Mouse (Mus musculus) forebrain, embryonic 11.5 days (tissue): Measurements from ENCODE around the gene Prkd3. TPM values are rescaled to one million over a fixed set of nuclear protein-coding genes. Genes with fewer than 3 reads are reported as not detected.

Experiments
- ATAC-seq: fragments of 200-750 bp; cut with Nextera tagmentation; replicated peaks from 2 replicates; pipeline ENCODE4 v1.8.0; 2017; ENCODE audit warnings: moderate TSS enrichment; ENCODE audit not compliant: low FRiP score
- DNase-seq: peaks from one replicate; pipeline ENCODE4 v3.0.0-alpha.2; 2017; ENCODE audit warnings: low spot score
- H3K27ac ChIP-seq: fragments of 300-500 bp; sonication (generic); 2 replicates; pipeline ENCODE4 v1.5.1; 2014; ENCODE audit warnings: low read depth, low read length
- H3K27me3 ChIP-seq: fragments of 300-500 bp; sonication (generic); 2 replicates; pipeline ENCODE4 v1.6.1; 2014; ENCODE audit warnings: mild to moderate bottlenecking, low read length, mixed read lengths; ENCODE audit not compliant: control insufficient read depth, insufficient read depth
- H3K36me3 ChIP-seq: fragments of 300-500 bp; sonication (generic); 2 replicates; pipeline ENCODE4 v1.6.1; 2014; ENCODE audit warnings: mild to moderate bottlenecking, low read length, moderate library complexity, mixed read lengths; ENCODE audit not compliant: control insufficient read depth, insufficient read depth
- H3K4me1 ChIP-seq: fragments of 300-500 bp; sonication (generic); replicated peaks from 2 replicates; pipeline ENCODE4 v1.6.1; 2014; ENCODE audit warnings: low read length, mixed read lengths; ENCODE audit not compliant: control insufficient read depth, insufficient read depth
- H3K4me2 ChIP-seq: fragments of 300-500 bp; sonication (generic); 2 replicates; pipeline ENCODE4 v1.6.1; 2014; ENCODE audit warnings: low read depth, mild to moderate bottlenecking, low read length, moderate library complexity, mixed read lengths; ENCODE audit not compliant: severe bottlenecking
- H3K4me3 ChIP-seq: fragments of 300-500 bp; sonication (generic); 2 replicates; pipeline ENCODE4 v1.5.1; 2014; ENCODE audit warnings: low read depth, low read length
- H3K9ac ChIP-seq: fragments of 300-500 bp; sonication (generic); 2 replicates; pipeline ENCODE4 v1.6.1; 2014; ENCODE audit warnings: low read length
- H3K9me3 ChIP-seq: fragments of 300-500 bp; sonication (generic); 2 replicates; pipeline ENCODE4 v1.6.1; 2016; ENCODE audit warnings: low read length, mixed read lengths; ENCODE audit not compliant: control insufficient read depth
- WGBS: fragments of 180-500 bp; shearing (Covaris S2); extraction: QIAGEN DNeasy Blood & Tissue Kit; methylation state at CpG from one replicate; pipeline ENCODE4 v1.1.7; 2014; 5-methylcytosine and 5-hydroxymethylcytosine counted together
- polyA plus RNA-seq: library from polyadenylated mRNA; unstranded; fragments of >200 nt; fragmentation: Nextera tagmentation; extraction: Ambion mirVana; gene quantifications from 2 replicates; pipeline ENCODE4 v1.2.1, GENCODE M21; 2014

Prkd3 gene
- polyA plus RNA-seq, 1 experiment from 2014 or later: 60.5 TPM

DNA sequence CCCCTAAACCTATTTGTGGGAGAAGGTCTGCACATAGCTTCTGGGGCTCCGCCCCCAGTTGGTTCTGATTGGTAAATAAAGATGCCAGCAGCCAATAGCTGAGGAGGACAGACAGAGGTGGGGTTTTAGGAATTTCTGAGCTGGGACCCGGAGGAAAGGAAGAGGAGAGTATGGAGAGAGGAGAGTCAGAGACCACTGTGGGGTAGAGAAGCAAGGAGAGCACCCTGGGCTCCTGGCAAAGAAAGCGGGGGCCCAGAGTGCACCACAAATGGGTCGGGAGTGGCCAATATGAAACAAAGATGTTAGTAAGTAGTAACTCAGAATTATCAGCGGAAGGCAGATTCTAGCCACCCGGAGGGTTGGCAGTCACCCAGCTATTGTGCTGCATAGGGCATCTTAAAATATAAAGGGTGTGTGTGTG lies 107.7 kb downstream of the Prkd3 start:
- DNase-seq (no peak), ATAC-seq (peak; percentile 29; the same call in 1 of the 2 replicates)
- Histone ChIP-seq H3K27ac (no peak overlapping the region), H3K4me1 (no peaks in the 10 kb centered on the region; the same call in 1 of the 2 replicates), H3K9me3 (no peaks in the 10 kb centered on the region), H3K9ac (peak overlapping the region; percentile 20; the same call in 1 of the 2 replicates), H3K27me3 (no peaks in the 10 kb centered on the region), H3K4me2 (peak overlapping the region; percentile 48), H3K36me3 (no peaks in the 10 kb centered on the region), H3K4me3 (peak overlapping the region; percentile 27; the same call in 1 of the 2 replicates)
- 31% methylated on average over 6 of the region's 6 CpGs for WGBS

DNA sequence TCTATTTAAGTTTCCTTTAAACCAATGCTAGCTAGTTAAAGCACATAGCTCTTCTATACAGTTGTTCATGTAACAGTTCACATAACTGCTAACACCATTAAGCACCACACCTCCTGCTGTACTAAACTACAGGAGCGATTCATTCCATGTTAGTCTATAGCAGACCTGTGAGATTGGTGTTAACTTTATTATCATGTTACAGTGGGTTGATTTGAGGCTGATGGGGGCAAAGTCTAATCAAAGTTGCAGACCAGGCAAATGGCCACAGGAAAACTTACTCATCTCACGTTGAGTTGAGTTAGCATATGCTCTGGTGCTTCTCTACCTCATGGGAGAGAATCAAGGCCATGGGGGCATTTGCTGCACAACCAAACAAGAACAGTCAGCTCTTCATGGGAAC lies 111.2 kb downstream of the Prkd3 start:
- Histone ChIP-seq H3K27ac (no peak overlapping the region), H3K4me1 (no peaks in the 10 kb centered on the region), H3K9me3 (no peaks in the 10 kb centered on the region), H3K4me2 (no peak overlapping the region), H3K9ac (no peak overlapping the region), H3K36me3 (no peaks in the 10 kb centered on the region), H3K4me3 (no peak overlapping the region), H3K27me3 (no peaks in the 10 kb centered on the region)
- ATAC-seq (no peak), DNase-seq (no peak)
- 83% methylated on average over 2 of the region's 2 CpGs for WGBS

DNA sequence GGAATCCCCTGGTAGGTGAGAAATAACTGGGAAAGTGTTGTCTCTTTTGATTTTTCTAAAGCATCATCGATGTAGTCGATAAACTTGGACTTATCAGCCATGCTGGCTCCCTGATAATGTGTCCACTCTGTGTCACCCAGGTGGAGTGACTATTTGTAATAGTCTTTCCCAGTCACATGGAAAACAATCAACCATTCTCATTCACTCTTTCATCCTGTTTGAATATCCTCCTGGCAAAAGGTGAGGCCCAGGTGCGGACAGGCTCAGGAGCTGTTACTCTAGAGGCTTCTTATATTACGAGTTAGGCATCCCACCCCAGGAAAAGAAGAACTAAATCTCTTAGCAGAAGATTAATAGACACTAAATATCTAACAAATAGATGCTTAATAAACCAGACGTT lies 113.7 kb downstream of the Prkd3 start, which contains the start of gene Sult6b1:
Gene Sult6b1 (minus strand): TSS at position 101 of the 400 bp plus-strand sequence.
- ATAC-seq (no peak), DNase-seq (no peak)
- Histone ChIP-seq H3K9me3 (no peaks in the 10 kb centered on the region), H3K9ac (no peak within 1 kb of the TSS), H3K4me3 (no peak within 1 kb of the TSS), H3K27me3 (no peaks in the 10 kb centered on the region), H3K4me1 (no peaks in the 10 kb centered on the region), H3K4me2 (no peak within 1 kb of the TSS), H3K27ac (no peak within 1 kb of the TSS), H3K36me3 (no peaks in the 10 kb centered on the region)
- WGBS: 84% methylated on average over 5 of the region's 5 CpGs

DNA sequence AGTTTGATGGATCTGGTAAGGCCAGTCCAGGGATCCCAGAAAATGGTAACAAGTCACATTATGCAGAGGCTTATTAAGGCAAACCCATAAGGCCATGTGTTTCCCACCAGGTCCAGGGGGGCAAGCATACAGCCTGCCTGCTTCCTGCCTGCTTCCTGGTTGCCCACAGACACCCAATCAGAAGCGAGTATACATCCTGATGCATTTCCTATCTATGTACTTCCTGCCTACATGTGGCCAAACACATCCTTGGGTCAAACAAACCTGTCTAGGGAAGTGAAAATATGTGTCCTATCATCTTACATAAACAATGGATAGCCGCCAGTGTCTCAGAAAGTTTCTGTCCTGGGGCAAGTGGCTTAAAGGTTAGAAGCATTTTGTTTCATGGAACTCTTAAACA lies 117.5 kb downstream of the Prkd3 start:
- Histone ChIP-seq H3K9ac (no peak overlapping the region), H3K4me3 (no peak overlapping the region), H3K4me2 (no peak overlapping the region), H3K27ac (no peak overlapping the region), H3K9me3 (no peaks in the 10 kb centered on the region), H3K4me1 (no peaks in the 10 kb centered on the region), H3K27me3 (no peaks in the 10 kb centered on the region), H3K36me3 (no peaks in the 10 kb centered on the region)
- ATAC-seq (no peak), DNase-seq (no peak)
- WGBS: 86% methylated on average over 2 of the region's 2 CpGs

Other genes starting within 250 kb of the Prkd3 start
- 18.3 and 19.8 TPM in 2 replicates for gene Heatr5b, start 185.5 kb downstream of the Prkd3 start, polyA plus RNA-seq
- gene Gpatch11, start 185.2 kb downstream of the Prkd3 start, polyA plus RNA-seq: 34.7 and 38.0 TPM in 2 replicates
- gene Eif2ak2, start 138.2 kb downstream of the Prkd3 start, polyA plus RNA-seq: 6.5 and 7.5 TPM in 2 replicates
- gene Sult6b1, start 113.8 kb downstream of the Prkd3 start, polyA plus RNA-seq: 0.33 TPM in 1 of 2 replicates, not detected in the other
- 98.7 and 121 TPM in 2 replicates for gene Cebpzos, start 104.3 kb downstream of the Prkd3 start, polyA plus RNA-seq
- gene Cebpz, start 83.8 kb downstream of the Prkd3 start, polyA plus RNA-seq: 57.6 and 59.9 TPM in 2 replicates
- 46.1 and 52.7 TPM in 2 replicates for gene Ndufaf7, start 83.7 kb downstream of the Prkd3 start, polyA plus RNA-seq
- gene Qpct, start 31.1 kb upstream of the Prkd3 start, polyA plus RNA-seq: 6.7 and 7.6 TPM in 2 replicates